Mouse (Mus musculus) CH12.LX (cell line): Measurements from ENCODE around the gene Lef1.

Experiments used
- CTCF ChIP-seq, 2 experiments: IDR thresholded peaks in 1 of 2; conservative IDR thresholded peaks in 1 of 2; 2 replicates each; pipeline ENCODE4 v1.5.1; 2011 to 2012; ENCODE audit warnings: low read depth in 2 of 2, low read length in 2 of 2, improper control_type of control experiment in 1 of 2, inconsistent platforms in 1 of 2, mild to moderate bottlenecking in 1 of 2, moderate library complexity in 1 of 2
- NRF1 ChIP-seq: IDR thresholded peaks from 2 replicates; pipeline ENCODE4 v1.6.1; 2014; ENCODE audit warnings: low read depth, mild to moderate bottlenecking, inconsistent platforms, low read length, improper control_type of control experiment, moderate library complexity
- POLR2A ChIP-seq: IDR thresholded peaks from 2 replicates; pipeline ENCODE4 v1.6.1; 2011; ENCODE audit warnings: low read depth, mild to moderate bottlenecking, improper control_type of control experiment, low read length

DNA sequence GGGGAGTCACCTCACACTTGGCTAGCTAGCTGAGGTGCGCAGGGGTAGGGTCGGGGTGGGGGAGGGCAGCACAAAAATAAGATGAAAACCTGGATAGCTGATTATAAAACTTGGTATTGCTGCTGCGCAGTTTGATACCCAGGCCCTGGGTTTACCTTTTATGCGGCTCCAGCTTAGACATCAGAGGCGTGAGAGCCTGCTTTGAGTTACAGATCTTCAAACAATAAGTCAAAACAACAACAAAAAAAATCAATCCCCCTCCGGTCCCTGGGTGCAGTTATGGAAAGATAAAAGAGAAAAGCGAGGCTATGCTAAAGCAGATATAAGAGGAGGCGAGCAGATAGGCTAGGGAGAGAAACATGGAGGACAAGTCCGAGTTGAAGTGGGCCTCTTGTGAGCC, 28.0 kb downstream of the Lef1 start:
- no peak for TF ChIP-seq CTCF (conservative IDR thresholded peaks at IDR 0.05 in 1 of 2, IDR thresholded peaks at IDR 0.05 in 1 of 2; ENCODE audit: low read depth in 2 of 2, low read length in 2 of 2)
- TF ChIP-seq POLR2A = no peak
- no peak for TF ChIP-seq NRF1
